Mouse (Mus musculus): ENCODE data around the gene Nfkbie. TPM values are rescaled to one million over a fixed set of nuclear protein-coding genes. Genes with fewer than 3 reads are reported as not detected.

Nfkbie gene
- total RNA-seq, 2 experiments from 2014 or later = 1.5 to 2.1 TPM

- no peak for DNase-seq
- intact Hi-C loops (cut with DNase I) = no loop called here
Measured at GRCm38 (mm10) chr17:45557246-45557824, 1.8 kb downstream of the Nfkbie start.

- DNase-seq = no peak
- intact Hi-C loops (cut with DNase I) = no loop called here
Measured at GRCm38 (mm10) chr17:45557998-45558862, 2.7 kb downstream of the Nfkbie start.

GRCm38 (mm10) chr17:45559732-45560525, 4.4 kb downstream of the Nfkbie start:
- intact Hi-C loops (cut with DNase I) = loop anchor here (10.0 kb wide), 1 partner anchor 825 kb away; the partner anchor contains the start of gene Zfp318
- no peak for DNase-seq

GRCm38 (mm10) chr17:45563216-45563615, 7.7 kb downstream of the Nfkbie start:
- no peak for DNase-seq
- intact Hi-C loops (cut with DNase I) = loop anchor here (10.0 kb wide), 1 partner anchor 822 kb away; the partner anchor contains the start of gene Zfp318

GRCm38 (mm10) chr17:45563655-45564530, 8.4 kb downstream of the Nfkbie start, which contains the start of gene Slc35b2:
Slc35b2 (plus strand) TSS chr17:45563874.
- intact Hi-C loops (cut with DNase I) = loop anchor here (10.0 kb wide), 1 partner anchor 821 kb away; the partner anchor contains the start of gene Zfp318
- DNase-seq = peak; percentile 96 to 98

GRCm38 (mm10) chr17:45564531-45565084, 9.1 kb downstream of the Nfkbie start:
- DNase-seq = no peak
- intact Hi-C loops (cut with DNase I) = loop anchor here (10.0 kb wide), 1 partner anchor 820 kb away; the partner anchor contains the start of gene Zfp318

GRCm38 (mm10) chr17:45565103-45565502, 9.6 kb downstream of the Nfkbie start:
- no peak for DNase-seq
- intact Hi-C loops (cut with DNase I) = loop anchor here (10.0 kb wide), 1 partner anchor 820 kb away; the partner anchor contains the start of gene Zfp318

GRCm38 (mm10) chr17:45566031-45566359, 10.5 kb downstream of the Nfkbie start:
- intact Hi-C loops (cut with DNase I) = loop anchor here (10.0 kb wide), 1 partner anchor 819 kb away; the partner anchor contains the start of gene Zfp318
- DNase-seq = no peak

- intact Hi-C loops (cut with DNase I) = loop anchor here (10.0 kb wide), 1 partner anchor 818 kb away; the partner anchor contains the start of gene Zfp318
Measured at GRCm38 (mm10) chr17:45566360-45567161, 11.1 kb downstream of the Nfkbie start.

GRCm38 (mm10) chr17:45567162-45567601, 11.7 kb downstream of the Nfkbie start:
- intact Hi-C loops (cut with DNase I) = loop anchor here (10.0 kb wide), 1 partner anchor 818 kb away; the partner anchor contains the start of gene Zfp318
- no peak for DNase-seq

More at GRCm38 (mm10) chr17:45566360-45567161, 11.1 kb downstream of the Nfkbie start:
- no peak for DNase-seq

- no peak for DNase-seq
- intact Hi-C loops (cut with DNase I) = loop anchor here (10.0 kb wide), 1 partner anchor 816 kb away; the partner anchor contains the start of gene Zfp318
Measured at GRCm38 (mm10) chr17:45568990-45569389, 13.5 kb downstream of the Nfkbie start.

GRCm38 (mm10) chr17:45569999-45570398, 14.5 kb downstream of the Nfkbie start:
- intact Hi-C loops (cut with DNase I) = loop anchor here (5.0 to 10.0 kb wide), 2 partner anchors 592 to 815 kb away; partner anchors contain the start of genes Gtpbp2 and Zfp318
- no peak for DNase-seq

GRCm38 (mm10) chr17:45572103-45573086, 16.9 kb downstream of the Nfkbie start:
- peak; percentile 80 to 84 for DNase-seq
- intact Hi-C loops (cut with DNase I) = loop anchor here (5.0 kb wide), 1 partner anchor 590 kb away; the partner anchor contains the start of gene Gtpbp2

- peak; percentile 99 for DNase-seq
- intact Hi-C loops (cut with DNase I) = loop anchor here (5.0 kb wide), 1 partner anchor 589 kb away; the partner anchor contains the start of gene Gtpbp2
Measured at GRCm38 (mm10) chr17:45573087-45573779, 17.7 kb downstream of the Nfkbie start, which contains the start of gene Hsp90ab1. Hsp90ab1 (minus strand) TSS chr17:45573271.

- peak; percentile 97 for DNase-seq
- intact Hi-C loops (cut with DNase I) = loop anchor here (5.0 kb wide), 1 partner anchor 589 kb away; the partner anchor contains the start of gene Gtpbp2
Measured at GRCm38 (mm10) chr17:45573780-45574123, 18.2 kb downstream of the Nfkbie start.

All from heart, postnatal 14 days (tissue).